Mouse (Mus musculus) mature B cell (primary cell): ENCODE measurements around the gene 1700019D03Rik.

Source experiments
- in situ Hi-C: fragments of 300-500 bp; cut with MboI; formaldehyde crosslinking; loops from 2 replicates; pipeline ENCODE4 v1.14.3; 2019

1700019D03Rik gene

DNA sequence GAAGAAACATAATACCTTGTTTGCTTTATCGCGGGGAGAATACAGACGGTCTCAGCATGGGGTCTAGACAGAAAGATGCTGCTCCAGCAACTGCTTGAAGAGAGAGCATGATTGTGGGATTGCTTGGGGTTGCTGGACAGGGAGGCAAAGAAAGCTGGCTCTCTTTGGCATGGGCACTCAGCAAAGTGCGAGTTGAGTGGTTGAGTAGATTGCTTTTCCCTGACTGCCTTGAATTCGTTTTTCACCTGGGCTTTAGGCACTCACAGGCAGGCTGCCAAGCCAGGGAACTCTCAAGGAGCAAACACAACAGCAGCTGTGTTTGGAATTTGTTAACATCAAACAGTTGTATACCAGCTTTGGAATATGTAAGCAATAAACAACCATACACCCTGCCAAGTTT, at the start of gene 1700019D03Rik:
Gene 1700019D03Rik (minus strand): TSS at position 101 of the 400 bp plus-strand sequence.
- in situ Hi-C loops = no loop called here

DNA sequence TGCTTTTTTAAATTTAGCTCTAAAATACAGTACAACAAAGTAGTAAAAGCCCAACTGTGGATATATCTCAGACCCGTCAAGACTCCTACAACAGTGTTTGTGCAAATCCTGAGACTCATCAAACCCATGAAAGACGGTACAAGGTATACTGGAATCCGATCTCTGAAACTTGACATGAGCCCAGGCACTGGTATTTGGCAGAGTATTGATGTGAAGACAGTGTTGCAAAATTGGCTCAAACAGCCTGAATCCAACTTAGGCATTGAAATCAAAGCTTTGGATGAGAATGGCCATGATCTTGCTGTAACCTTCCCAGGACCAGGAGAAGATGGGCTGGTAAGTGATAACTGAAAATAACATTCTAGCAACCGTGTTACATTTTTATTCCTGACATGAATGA, 43.9 kb upstream of the 1700019D03Rik start:
- in situ Hi-C loops = loop anchor here (25.0 kb wide), 1 partner anchor 298 kb away; the partner anchor contains the start of genes Asdurf, Asnsd1 and Gm28551

DNA sequence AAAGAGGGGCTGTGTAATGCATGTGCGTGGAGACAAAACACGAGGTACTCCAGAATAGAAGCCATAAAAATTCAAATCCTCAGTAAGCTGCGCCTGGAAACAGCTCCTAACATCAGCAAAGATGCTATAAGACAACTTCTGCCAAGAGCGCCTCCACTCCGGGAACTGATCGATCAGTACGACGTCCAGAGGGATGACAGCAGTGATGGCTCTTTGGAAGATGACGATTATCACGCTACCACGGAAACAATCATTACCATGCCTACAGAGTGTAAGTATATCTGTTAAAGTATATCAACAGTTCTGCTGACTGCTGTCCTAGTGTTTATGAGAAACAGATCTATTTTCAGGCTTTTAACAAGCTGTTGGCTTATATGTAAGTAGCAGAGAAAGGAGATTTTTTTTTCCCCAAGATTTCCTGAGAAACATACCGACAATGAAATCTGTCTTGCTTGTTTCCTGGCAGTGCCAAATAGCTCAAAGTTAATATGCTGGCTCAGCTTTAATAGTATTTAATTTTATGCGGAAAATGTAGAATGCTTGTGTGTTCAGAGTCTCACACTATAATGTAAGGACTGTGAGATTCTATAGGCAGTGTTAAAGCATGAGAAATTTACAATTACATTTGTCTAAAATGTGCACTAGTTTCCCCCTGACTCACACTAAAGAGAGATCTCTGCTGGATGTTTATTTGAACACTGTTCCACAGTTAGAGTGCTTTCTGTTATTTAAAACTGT, 42.1 kb upstream of the 1700019D03Rik start:
- in situ Hi-C loops = loop anchor here (25.0 kb wide), 1 partner anchor 300 kb away; the partner anchor contains the start of genes Asdurf, Asnsd1 and Gm28551

- in situ Hi-C loops = loop anchor here (25.0 kb wide), 1 partner anchor 301 kb away; the partner anchor contains the start of genes Asdurf, Asnsd1 and Gm28551
Measured at GRCm38 (mm10) chr1:53061340-53061739, 41.4 kb upstream of the 1700019D03Rik start, which contains the start of gene Mstn. TSS of gene Mstn (plus strand) at chr1:53061640.

GRCm38 (mm10) chr1:53060499-53060898, 40.5 kb upstream of the 1700019D03Rik start:
- in situ Hi-C loops = loop anchor here (25.0 kb wide), 1 partner anchor 302 kb away; the partner anchor contains the start of genes Asdurf, Asnsd1 and Gm28551

GRCm38 (mm10) chr1:53059106-53059505, 39.1 kb upstream of the 1700019D03Rik start:
- in situ Hi-C loops = loop anchor here (25.0 kb wide), 1 partner anchor 303 kb away; the partner anchor contains the start of genes Asdurf, Asnsd1 and Gm28551

- in situ Hi-C loops = loop anchor here (25.0 kb wide), 1 partner anchor 309 kb away; the partner anchor contains the start of genes Asdurf, Asnsd1 and Gm28551
Measured at GRCm38 (mm10) chr1:53053087-53054022, 33.4 kb upstream of the 1700019D03Rik start.

DNA sequence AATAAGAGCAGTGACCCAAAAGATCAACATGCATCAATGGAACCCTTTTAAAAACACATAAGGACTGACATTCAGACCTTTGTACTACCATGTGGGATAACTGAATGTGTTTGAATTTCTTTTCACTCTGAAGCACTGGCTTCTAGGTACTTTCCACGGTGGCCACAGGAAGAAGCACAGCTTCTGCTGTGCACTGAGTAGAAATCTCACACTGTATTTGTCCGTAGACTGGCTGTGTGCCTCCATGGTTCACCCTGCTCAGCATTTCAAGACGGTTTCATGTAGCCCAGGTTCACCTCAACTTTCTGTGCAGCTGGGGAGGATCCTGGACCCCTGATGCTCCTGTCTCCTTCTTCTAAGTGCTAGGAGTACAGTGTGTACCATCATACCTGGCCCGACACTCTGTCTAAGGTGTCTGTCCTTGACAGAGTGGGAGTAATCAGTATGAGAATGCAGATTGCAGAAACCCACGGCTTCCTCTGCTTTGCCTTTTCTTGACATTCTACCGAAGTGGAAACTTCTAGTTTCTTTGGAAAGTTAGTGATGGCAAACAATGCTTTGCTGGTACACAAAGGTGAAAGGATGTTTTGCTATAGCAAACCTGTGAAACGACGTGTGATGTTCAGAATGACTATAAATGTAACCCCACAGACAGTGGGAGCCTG, 29.9 kb upstream of the 1700019D03Rik start:
- in situ Hi-C loops = loop anchor here (25.0 kb wide), 1 partner anchor 312 kb away; the partner anchor contains the start of genes Asdurf, Asnsd1 and Gm28551

GRCm38 (mm10) chr1:53037443-53037871, 17.5 kb upstream of the 1700019D03Rik start:
- in situ Hi-C loops = no loop called here

DNA sequence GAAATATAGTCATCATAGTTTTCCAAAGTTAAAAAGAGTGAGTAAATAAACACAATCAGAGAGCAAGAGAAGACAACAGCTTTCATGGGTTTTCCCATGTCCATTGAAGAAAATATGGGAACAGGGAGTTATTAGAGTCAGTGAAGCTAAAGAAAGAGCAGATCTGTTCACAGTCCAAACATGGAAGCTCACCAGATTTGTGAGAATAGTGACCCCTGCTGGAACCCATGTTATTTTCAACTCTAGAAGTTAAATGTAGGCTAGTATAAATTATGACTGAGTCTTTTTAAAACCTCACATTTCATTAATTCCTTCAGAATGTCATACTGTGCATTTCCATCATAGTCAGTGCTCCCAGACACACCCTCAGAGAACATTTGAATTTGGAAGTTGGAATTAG, 12.6 kb upstream of the 1700019D03Rik start:
- in situ Hi-C loops = no loop called here

GRCm38 (mm10) chr1:53018746-53019505, 1.1 kb downstream of the 1700019D03Rik start:
- in situ Hi-C loops = no loop called here

GRCm38 (mm10) chr1:53015606-53016005, 4.4 kb downstream of the 1700019D03Rik start:
- in situ Hi-C loops = no loop called here

GRCm38 (mm10) chr1:53014716-53015115, 5.3 kb downstream of the 1700019D03Rik start:
- in situ Hi-C loops = no loop called here

DNA sequence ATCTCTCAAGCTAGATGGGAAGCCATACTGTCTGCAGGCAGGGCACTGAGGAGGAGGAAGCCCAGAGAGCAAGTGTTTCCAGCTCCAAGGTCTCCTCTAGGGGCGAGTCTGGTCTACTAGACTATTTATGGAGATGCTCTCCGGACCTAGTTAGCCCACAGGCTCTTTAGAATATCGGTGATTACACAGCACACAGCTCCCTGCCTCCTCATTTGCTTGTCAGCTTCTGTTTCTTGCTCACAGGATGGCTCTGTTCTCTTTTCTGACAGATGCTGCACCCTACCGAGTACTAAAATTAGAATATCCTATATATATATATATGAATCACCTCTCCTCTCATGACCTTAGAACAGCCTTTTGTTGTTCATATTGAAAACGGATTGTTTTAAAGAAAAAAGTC, 33.3 kb downstream of the 1700019D03Rik start:
- in situ Hi-C loops = no loop called here

DNA sequence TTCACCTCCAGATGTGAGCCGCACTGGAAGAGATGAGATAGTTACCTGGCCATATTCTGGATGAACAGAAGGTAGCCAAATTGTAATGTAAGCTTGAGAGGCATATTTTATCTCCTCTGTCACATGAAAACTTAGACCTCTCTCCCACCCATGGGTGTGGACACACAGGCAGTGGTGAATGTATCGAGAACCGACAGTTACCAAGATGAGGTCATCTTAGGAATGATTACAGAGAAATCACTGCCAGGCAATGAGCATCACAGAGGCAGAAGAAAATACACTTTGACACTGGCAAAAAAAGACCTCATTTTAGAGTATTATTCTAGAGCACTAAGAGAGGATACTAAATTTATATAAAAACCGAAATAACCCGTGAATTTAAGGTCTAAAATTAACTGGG, 46.8 kb downstream of the 1700019D03Rik start:
- in situ Hi-C loops = no loop called here

DNA sequence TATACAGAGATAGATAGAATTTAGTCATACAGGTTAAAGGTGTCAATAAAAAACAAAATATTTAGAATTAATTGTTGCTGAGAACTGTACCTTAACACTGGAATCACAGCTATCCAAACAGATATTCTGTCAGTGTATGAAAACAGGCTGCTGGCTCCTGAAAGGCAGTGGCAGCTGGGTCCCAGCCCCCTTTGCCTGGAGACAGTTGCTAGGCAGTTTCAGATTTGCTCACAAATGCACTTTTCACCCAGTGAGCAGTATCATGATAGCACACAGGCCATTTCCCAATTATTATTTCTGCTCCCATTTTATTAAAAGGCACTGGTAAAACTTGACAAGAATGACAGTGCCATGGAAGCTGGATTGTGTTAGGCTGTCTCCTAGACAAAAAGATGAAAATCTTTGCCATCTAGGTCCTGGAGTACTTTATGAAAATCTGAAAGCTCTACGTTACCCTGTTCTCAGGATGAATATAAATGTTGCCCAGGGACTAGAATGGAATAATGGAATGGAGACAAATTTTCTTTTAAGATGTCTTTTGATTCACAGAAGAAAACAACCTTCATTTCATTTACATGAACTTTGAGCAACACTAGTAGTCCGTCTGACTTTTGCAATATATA, 48.0 kb downstream of the 1700019D03Rik start:
- in situ Hi-C loops = no loop called here

DNA sequence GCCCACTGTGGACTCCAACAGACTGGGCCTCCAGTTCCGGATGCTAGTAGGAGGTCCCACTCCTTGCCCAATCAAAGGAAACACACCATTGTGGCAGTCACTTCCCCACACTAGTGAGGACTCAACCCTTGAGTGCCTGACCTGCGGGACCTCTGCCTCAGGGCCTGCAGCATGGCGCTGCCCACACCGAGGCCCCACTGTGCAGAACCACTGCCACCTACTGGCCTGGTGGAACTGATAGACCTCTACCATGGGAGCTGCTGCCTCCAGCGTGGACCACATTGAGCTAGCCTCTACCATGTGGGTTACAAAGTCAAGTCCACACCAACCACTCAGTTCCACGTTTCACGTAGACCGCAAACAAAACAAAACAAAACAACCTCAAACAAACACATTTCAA, 55.4 kb downstream of the 1700019D03Rik start:
- in situ Hi-C loops = no loop called here

DNA sequence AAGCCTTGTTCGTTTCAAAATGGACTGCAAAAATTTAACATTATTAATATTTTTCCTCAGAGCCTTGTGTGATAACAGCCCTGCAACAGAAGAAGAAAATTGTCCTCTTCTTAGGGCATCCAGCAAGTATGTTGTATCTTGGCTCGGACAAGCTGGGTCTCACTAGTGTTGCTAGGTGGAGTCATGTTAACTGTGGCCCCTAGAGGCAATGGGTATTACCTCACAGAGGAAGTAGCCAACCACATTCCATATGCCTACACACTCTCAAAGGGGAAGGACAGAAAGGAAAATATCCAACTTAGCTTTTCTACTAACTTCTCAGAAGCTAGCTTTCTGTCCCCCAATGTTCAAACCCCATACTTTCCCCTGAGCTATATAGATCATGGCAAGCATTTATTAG, 56.9 kb downstream of the 1700019D03Rik start:
- in situ Hi-C loops = no loop called here

GRCm38 (mm10) chr1:52960191-52960590, 59.8 kb downstream of the 1700019D03Rik start:
- in situ Hi-C loops = no loop called here

DNA sequence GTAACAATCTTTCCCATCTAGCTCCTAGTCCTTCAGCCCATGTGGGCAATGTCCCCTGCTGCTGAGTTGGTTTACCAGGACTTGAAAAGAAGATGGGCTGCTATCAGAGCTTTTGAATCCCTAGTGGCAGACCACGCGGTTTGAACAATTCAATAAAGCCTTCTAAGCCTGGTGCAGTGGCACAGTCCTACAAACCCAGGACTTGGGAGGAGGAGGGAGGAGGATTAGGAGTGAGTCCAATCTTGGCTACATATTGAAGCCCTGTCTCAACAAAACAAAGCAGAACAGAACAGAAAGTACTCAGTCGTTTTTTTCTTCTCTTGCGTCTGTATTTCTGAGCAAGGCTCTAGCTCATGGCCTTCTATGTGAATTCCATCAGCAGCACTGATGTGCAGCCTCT, 63.2 kb downstream of the 1700019D03Rik start:
- in situ Hi-C loops = no loop called here
